Mouse (Mus musculus): ENCODE results near the gene Fcrla. TPM values are rescaled to one million over a fixed set of nuclear protein-coding genes. Genes with fewer than 3 reads are reported as not detected.
"Not testable (repeated sequence)": the region's sequence is repeated elsewhere in the genome, so short reads cannot be mapped to it uniquely, and the experiment has no call there.

The Fcrla gene
- total RNA-seq (2021) = not detected
- long read RNA-seq, experiment 1 = 0 reads
- long read RNA-seq, experiment 2 = 0 reads

- intact Hi-C loops (cut with DNase I) = no loop called here
- no peak for DNase-seq (ENCODE audit: low spot score in 2 of 2)
Observed at GRCm38 (mm10) chr1:170927378-170927777, at the start of gene Fcrla. Fcrla (minus strand) TSS chr1:170927583.

DNA sequence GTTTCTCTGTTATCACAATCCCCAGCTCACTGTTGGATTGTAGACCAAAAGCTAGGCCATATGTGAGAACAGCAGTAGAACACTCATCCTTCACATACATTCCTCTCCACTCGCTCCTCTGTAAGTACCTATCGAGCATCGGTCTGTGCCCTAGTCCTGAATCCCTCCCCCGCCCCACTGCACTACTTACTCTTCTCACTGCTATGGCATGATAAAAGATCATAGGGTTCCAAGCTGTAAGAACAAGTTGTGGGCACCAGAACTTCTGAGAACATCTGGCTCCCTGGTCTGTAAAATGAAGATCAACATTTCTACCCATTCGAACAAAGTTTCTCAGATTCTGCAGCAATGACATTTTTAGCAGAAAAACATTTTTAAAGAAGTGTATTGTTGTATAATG is 49.1 kb upstream of the Fcrla start, which contains the start of gene Fcgr2b:
Gene Fcgr2b (minus strand): TSS at position 101 of the 400 bp plus-strand sequence.
- intact Hi-C loops (cut with DNase I) = no loop called here
- no peak for DNase-seq (ENCODE audit: low spot score in 2 of 2)

DNA sequence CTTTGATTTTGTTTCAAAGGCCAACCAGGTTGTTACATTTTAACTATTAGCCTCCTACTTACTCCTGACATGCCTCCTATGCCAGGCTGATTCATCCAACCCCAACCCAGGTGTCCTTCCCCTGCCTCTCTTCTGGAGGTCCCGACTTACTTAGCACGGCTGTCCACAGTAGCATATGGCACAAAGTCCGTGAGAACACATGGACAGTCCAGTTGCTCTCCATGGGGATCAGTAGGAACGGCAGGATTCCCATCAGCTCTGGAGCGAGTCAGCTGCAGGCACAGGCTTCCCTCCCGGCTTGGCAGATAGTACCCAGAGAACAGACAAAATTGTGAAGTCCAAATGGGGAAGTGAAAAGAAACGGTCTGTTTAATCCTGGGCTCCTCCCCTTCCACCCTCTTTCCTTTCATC is 48.4 kb upstream of the Fcrla start:
- intact Hi-C loops (cut with DNase I) = no loop called here
- no peak for DNase-seq (ENCODE audit: low spot score in 2 of 2)

DNA sequence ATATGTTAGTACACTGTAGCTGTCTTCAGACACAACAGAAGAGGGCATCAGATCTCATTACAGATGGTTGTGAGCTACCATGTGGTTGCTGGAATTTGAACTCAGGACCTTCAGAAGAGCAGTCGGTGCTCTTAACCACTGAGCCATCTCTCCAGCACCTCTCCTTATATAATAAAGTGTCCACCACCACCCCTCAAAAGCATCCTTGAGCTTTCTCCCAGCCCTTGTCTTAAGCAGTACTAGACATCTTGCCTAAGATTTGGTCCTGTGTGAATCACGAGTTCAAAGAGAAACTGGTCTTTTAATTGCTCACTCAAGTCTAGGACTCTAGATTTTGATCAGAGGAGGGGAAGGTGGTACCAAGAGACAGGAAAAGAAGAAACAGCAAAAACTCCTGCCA is 48.0 kb upstream of the Fcrla start:
- intact Hi-C loops (cut with DNase I); DNase-seq (ENCODE audit: low spot score in 2 of 2): not testable (repeated sequence)

DNA sequence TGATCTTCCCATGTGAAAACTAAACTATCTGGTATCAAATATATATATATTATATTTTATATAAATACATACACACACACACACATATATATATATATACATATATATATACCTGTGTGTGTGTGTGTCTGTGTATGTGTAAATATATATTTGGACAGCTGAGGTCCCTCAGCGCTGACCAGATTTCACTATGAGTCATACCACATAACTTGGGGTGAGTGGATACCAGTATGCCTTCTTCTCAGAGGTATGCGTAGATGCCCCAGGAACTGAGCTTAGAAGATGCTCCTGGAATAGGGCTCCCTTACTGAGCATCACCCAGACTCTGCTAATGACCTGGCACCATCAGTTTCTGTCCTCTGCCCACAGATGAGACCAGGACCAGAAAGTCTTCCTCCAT is 47.4 kb upstream of the Fcrla start:
- intact Hi-C loops (cut with DNase I) = no loop called here
- DNase-seq (ENCODE audit: low spot score in 2 of 2) = no peak

GRCm38 (mm10) chr1:170974171-170974570 is 46.8 kb upstream of the Fcrla start:
- DNase-seq (ENCODE audit: low spot score in 2 of 2) = no peak
- intact Hi-C loops (cut with DNase I) = no loop called here

GRCm38 (mm10) chr1:170972936-170973335 is 45.6 kb upstream of the Fcrla start:
- intact Hi-C loops (cut with DNase I) = no loop called here
- DNase-seq (ENCODE audit: low spot score in 2 of 2) = no peak

GRCm38 (mm10) chr1:170972494-170972893 is 45.1 kb upstream of the Fcrla start:
- DNase-seq (ENCODE audit: low spot score in 2 of 2) = no peak
- intact Hi-C loops (cut with DNase I) = no loop called here

- DNase-seq (ENCODE audit: low spot score in 2 of 2) = no peak
- intact Hi-C loops (cut with DNase I) = no loop called here
Observed at GRCm38 (mm10) chr1:170968576-170968975, 41.2 kb upstream of the Fcrla start.

DNA sequence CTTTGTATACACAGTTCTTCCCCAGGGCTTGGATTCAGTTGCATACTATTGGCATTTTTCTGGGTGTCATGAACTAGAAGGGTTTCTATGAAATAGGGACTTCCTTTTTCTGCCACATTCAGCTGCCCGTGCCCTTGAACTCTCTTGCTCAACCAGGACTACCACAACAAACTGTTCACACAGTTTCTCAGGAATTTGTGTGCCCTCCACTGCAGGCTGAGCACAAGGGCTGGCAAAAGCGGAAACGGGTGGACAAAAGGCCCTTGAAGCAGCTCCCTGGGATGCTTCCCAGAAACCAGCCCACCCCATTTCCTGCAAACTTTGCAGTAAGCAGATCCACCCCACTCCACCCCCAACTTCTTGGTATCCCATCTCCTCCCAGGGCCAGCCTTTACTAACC is 40.2 kb upstream of the Fcrla start:
- intact Hi-C loops (cut with DNase I) = no loop called here
- DNase-seq (ENCODE audit: low spot score in 2 of 2) = no peak

GRCm38 (mm10) chr1:170963087-170963486 is 35.7 kb upstream of the Fcrla start:
- intact Hi-C loops (cut with DNase I) = no loop called here
- no peak for DNase-seq (ENCODE audit: low spot score in 2 of 2)

DNA sequence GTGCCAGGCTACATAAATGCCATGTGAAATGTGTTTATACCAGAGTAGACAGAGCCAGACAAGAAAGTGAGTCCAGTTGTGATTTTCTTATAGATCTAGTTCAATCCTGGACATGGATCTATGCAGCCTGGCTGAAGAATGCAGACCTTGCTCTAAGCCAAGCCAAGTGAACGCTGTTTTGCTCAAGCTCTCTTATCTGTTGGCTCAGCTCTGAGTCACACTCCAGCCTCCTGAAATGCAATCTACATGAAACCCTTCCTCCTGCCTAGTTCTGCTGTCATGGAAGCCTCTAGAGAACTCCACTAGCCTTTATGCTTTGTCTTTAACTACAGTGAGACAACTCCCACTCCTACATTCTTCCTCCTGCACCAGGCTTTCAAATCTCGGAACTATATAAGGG is 34.9 kb upstream of the Fcrla start:
- DNase-seq (ENCODE audit: low spot score in 2 of 2) = no peak
- intact Hi-C loops (cut with DNase I) = no loop called here

GRCm38 (mm10) chr1:170961101-170961500 is 33.7 kb upstream of the Fcrla start:
- no peak for DNase-seq (ENCODE audit: low spot score in 2 of 2)
- intact Hi-C loops (cut with DNase I) = no loop called here

DNA sequence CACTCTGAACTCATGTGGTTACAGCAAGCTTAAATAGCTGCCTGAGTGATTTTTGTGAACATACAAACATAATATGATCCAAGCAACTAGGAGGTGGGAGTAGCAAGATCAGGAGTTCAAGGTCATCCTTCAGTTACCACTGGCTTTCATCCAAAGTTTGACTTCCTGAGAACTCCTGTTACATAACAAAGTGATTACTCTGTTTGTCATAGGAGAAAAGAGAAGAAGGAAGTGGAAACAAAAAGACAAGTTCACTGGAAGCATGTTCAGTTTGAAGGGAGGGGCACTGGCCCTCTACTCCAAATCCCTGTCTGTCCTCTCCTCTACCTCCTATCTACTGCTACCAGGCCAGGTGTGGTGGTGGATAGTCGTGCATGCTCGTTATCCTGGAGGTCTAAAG is 32.4 kb upstream of the Fcrla start:
- DNase-seq (ENCODE audit: low spot score in 2 of 2) = no peak

GRCm38 (mm10) chr1:170958225-170958624 is 30.8 kb upstream of the Fcrla start:
- intact Hi-C loops (cut with DNase I) = no loop called here
- DNase-seq (ENCODE audit: low spot score in 2 of 2) = no peak

More for the DNA sequence above, 32.4 kb upstream of the Fcrla start:
- intact Hi-C loops (cut with DNase I) = no loop called here

GRCm38 (mm10) chr1:170953192-170953591 is 25.8 kb upstream of the Fcrla start:
- intact Hi-C loops (cut with DNase I) = no loop called here
- DNase-seq (ENCODE audit: low spot score in 2 of 2) = no peak

GRCm38 (mm10) chr1:170950772-170951171 is 23.4 kb upstream of the Fcrla start:
- DNase-seq (ENCODE audit: low spot score in 2 of 2) = no peak
- intact Hi-C loops (cut with DNase I) = no loop called here

DNA sequence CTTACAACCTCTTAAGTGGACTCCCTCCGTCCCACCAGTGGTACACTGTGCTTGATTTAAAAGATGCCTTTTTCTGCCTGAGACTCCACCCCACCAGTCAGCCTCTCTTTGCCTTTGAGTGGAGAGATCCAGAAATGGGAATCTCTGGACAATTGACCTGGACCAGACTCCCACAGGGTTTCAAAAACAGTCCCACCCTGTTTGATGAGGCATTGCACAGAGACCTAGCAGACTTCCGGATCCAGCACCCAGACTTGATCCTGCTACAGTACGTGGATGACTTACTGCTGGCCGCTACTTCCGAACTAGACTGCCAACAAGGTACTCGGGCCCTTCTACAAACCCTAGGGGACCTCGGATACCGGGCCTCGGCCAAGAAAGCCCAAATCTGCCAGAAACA is 17.5 kb upstream of the Fcrla start:
- DNase-seq (ENCODE audit: low spot score in 2 of 2); intact Hi-C loops (cut with DNase I): not testable (repeated sequence)

- intact Hi-C loops (cut with DNase I); DNase-seq (ENCODE audit: low spot score in 2 of 2): not testable (repeated sequence)
Observed at GRCm38 (mm10) chr1:170944151-170944550, 16.8 kb upstream of the Fcrla start.

- DNase-seq (ENCODE audit: low spot score in 2 of 2) = no peak
- intact Hi-C loops (cut with DNase I) = no loop called here
Observed at GRCm38 (mm10) chr1:170939255-170939654, 11.9 kb upstream of the Fcrla start.

DNA sequence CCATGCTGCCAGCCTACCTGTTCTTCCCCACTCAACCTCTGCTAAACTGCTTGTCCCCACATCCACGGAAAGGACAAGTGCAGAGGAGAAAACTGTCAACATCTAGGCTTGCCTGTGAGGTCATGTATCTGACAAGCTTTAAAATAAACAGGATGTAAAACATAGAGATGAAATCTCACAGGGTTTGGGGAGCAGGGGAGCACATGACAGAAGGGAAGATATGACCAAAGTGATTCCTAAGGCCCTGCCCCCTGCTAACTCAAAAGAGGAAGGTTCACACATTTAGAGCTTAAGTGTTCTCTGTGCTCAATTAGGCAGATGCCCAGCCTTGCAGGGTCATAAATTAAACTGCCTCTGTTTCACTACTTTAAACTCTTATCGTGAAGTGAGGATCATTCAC is 7.0 kb upstream of the Fcrla start:
- intact Hi-C loops (cut with DNase I) = no loop called here
- DNase-seq (ENCODE audit: low spot score in 2 of 2) = no peak

DNA sequence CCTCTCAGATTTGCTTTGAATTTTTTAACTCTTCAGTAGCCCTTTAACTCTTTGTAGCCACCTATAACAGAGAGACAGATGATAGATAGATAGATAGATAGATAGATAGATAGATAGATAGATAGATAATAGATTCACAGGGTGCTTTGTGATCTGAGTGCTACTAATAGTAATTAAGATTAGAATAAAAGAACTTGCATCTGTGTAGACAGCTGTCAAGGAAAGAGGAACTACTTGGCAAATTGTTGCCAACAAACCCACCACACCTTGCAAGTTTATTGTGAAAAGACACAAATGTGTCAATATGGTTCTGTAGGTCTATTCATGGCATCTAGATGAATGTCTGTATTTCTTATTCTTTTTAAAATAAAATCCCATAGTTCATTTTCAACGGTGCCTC is 6.6 kb upstream of the Fcrla start:
- intact Hi-C loops (cut with DNase I) = no loop called here
- no peak for DNase-seq (ENCODE audit: low spot score in 2 of 2)

Data from left cerebral cortex, postnatal 14 days (tissue).